Mouse (Mus musculus): ENCODE data around the gene Pbx1.

Gene Pbx1

GRCm38 (mm10) chr1:168344262-168344661 is 87.8 kb downstream of the Pbx1 start:
- DNase-seq (ENCODE audit: extremely low spot score), result no peak

- no peak for DNase-seq (ENCODE audit: extremely low spot score)
Observed at GRCm38 (mm10) chr1:168342269-168342668, 89.8 kb downstream of the Pbx1 start.

DNA sequence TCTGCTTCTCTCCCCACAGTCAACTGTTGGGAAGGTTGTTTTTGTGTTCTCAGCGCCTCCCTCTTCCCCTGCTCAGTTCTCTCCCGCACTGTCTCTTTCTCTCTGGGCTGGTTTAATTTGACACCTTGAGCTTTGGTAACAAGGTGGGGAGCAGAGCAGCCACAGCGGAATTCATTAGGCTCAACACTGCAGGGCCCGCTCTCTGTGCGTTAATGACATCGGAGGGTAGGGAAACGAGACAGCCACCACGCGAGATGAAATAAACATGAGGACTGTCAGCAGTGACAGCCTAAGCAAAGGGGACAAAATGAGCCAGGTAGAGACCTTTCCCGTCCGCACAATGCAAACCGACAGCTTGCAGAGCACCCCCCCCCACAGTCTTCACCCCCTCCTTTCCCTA is 90.2 kb downstream of the Pbx1 start:
- no peak for DNase-seq (ENCODE audit: extremely low spot score)

DNA sequence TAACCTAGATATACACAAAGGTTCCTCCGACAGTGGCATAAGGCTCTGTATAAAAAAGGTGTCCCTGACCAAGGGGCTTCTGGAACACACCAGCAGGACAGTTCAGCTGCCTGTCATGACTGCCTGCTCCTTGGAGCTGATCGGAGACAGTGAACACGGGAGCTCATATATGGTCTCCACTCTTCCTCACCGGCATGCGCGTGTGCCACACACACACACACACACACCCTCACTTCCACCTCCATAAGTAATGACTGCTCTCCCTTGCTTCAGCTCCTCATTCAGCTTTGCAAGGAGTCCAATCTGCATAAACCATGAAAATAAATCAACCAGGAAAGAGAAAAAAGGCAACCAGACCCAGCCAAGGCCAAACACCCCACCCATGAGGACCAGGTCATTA is 90.7 kb downstream of the Pbx1 start:
- no peak for DNase-seq (ENCODE audit: extremely low spot score)

- no peak for DNase-seq (ENCODE audit: extremely low spot score)
Observed at GRCm38 (mm10) chr1:168336238-168336818, 95.7 kb downstream of the Pbx1 start.

GRCm38 (mm10) chr1:168334831-168335574 is 97.1 kb downstream of the Pbx1 start:
- DNase-seq (ENCODE audit: extremely low spot score), result no peak

DNA sequence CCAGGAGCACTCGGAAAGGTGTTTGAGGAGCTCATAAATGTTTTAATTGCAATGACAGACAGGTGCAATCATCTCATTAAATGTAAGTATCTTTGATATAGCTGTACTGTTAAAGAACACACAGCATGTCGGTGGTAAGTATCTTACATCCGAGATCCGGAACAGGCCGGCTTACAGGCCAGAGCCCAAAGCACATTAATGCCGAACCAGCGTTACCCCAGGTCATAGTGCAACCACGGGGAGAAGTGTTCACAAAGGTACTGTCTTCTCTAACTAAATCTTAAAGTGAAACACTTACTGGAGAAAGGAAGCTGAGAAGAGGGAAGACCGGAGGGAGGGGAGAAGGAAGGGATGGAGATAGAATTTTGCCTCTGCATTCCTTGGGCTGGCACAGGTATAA is 100.0 kb downstream of the Pbx1 start:
- no peak for DNase-seq (ENCODE audit: extremely low spot score)

GRCm38 (mm10) chr1:168328236-168328605 is 103.8 kb downstream of the Pbx1 start:
- no peak for DNase-seq (ENCODE audit: extremely low spot score)

DNA sequence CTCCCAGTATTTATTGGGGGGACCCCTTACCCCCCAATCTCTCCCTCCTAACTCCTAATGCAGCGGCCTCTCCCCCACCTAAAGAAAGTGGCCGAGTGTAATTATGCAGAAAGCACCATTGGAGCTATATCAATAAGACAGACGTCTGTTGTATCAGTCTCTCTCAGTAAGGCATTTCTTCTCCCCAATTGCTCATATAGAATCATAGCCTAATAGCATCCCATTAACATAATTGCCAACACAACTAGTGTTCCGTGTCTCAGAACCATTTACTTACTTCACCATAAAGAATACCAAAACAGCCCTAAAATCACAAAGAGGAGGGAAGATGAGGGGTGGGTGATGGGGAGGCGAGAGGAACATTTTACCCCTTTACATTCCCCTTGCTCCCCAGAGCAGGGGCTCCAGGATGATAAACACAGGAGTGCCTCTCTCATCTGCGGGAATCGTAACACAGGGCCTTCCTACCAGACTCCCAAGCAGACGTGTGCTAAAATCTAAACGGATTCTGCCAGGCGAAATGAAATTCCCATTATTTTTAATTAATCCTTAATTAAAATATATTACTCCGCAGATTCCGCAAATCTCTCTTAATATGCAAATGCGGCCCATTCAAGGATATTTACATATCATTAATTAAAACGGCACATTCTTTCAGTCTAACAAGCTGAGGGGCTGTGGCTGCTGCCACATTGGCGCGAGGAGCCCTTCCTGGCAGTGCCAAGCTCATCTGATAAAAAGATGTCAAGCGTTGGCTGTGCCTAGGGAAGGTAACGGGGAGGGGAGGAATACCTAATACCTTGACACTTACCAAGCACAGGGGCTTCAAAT is 104.5 kb downstream of the Pbx1 start:
- DNase-seq (ENCODE audit: extremely low spot score), result no peak

DNA sequence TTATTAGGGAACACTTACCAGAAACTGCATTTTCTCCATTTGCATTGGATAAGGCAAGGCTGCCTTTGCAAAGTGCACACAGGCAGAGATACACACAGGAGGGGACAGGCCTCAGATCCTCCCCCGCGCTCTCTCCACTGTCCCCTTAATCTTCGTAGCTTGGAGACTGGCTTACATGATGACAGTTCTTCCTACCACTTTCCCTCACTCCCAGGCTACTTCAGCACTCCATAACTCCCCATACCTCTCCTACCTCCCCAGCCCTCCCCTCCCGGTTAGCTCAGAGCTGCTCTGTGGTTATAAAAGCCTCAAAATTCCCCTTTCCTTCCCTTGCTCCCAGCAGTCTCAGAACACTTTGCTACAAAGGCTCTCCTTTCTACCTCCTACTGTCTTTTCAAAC is 106.3 kb downstream of the Pbx1 start:
- DNase-seq (ENCODE audit: extremely low spot score), result no peak

DNA sequence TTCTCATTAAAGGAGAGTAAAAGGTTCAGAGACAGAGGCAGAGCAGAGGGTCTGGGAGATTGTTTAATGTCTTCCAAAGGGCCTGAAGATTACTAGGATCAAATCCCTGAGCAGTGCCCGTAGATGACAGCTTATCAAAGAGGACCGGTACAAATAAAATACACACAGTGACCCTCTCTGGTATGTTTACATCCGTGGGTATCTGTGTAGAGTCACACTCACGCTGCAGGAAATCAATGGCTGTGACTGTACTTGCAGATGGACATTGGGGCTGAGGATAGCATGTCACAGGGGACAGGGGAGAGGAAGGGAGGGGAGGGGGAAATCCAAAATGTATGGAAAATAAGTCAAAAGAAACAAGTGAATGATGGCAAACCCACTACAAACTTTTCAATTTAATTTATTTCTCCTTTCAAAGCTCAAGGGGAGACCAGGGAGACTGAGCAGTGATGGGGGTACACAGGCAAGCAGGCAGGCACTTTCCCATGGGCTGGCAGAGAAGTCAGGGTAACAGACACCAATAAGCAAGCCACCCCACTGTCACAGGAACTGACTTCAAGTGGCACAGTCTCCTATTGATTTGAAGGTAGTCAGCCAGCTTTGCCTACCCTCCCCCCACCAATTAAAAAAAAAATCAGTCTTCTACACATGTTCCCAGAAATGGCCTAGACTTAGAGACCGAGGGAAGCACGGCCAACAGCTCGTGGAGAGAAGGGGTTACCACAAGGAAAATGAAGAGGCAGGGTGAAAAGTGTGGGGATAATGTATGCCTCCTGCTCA is 107.6 kb downstream of the Pbx1 start:
- no peak for DNase-seq (ENCODE audit: extremely low spot score)

GRCm38 (mm10) chr1:168323436-168324108 is 108.5 kb downstream of the Pbx1 start:
- no peak for DNase-seq (ENCODE audit: extremely low spot score)

DNA sequence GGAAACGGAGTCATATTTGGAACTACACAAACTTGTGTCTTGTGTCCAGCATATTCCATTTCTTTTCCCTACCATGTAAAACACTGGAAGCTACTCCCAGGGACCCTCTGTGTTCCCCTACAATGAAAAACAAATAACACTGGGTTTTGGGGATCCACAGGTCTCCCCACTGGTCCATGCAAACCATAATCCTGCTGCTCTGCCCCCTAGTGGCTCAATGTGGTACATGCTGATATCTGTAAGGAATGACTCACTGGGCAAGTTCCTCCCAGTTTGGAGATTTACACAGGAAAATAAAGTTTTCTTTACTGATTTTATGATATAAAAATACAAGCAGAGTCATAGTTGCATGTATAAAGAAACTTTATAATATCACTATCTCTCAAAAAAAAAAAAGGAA is 109.2 kb downstream of the Pbx1 start:
- no peak for DNase-seq (ENCODE audit: extremely low spot score)

GRCm38 (mm10) chr1:168319695-168320094 is 112.4 kb downstream of the Pbx1 start:
- DNase-seq (ENCODE audit: extremely low spot score), result no peak

DNA sequence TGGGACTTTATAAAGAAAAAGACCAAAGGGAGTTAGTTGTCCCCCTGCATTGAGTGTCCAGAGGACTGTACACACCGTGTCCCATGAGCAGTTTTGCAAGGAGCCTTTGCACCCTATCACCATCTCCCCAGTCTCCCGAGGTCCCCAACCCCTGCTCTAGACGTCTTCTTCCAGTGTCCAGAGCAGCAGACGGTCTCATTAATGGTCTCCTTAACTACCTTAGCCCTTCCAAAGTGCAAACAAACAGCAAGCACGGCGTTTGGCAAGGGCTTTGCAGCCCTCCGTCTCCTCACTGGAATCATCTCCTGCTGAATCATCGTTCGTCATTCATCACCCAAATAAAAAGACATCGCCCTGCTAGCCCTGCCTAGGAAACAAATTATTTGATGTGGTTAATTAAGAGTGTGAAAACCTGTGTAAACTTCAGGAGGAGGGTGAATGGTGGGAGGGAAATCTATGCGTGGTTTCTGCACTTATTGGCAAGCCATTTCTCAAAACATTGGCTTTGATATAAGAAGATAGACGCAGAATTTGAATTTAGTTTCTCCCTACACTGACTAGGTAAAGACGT is 113.1 kb downstream of the Pbx1 start:
- DNase-seq (ENCODE audit: extremely low spot score), result no peak

DNA sequence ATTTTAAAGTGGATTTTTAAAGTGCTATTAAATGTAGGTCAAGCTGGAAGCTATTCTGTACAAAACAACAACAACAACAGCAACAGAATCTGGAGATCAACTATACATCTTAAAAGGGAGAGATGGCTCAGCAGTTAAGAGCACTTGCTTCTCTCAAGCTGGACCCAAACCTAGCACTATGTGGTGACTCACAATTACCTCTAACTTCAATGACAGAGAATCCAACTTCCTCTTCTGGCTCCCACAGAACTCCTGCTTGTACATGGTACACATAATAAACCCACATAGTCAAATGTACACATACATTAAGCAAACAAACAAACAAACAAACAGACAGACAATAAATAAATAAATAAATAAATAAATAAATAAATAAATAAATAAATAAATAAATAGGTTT is 118.3 kb downstream of the Pbx1 start:
- DNase-seq (ENCODE audit: extremely low spot score), result no peak

GRCm38 (mm10) chr1:168312710-168313447 is 119.2 kb downstream of the Pbx1 start:
- DNase-seq (ENCODE audit: extremely low spot score), result no peak

DNA sequence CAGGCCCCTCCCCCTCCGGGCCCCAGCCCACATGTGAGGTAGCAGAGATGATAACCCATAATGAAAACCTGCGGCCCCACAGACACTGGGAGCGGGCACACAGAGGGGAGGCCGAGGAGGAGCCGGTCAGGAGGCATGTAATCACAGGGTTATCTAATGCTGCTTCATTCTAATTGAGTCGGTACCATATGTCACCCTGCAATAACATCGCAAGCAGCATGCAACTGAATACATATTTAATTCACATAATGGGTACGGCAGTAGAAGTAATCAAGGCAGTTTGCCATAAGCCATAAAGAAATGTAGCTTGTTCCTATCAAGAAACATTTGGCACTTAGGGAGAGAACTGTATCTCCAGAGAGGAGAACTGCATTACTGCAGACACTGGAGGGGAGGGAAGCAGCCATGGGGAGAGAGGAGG is 123.0 kb downstream of the Pbx1 start:
- DNase-seq (ENCODE audit: extremely low spot score), result no peak

DNA sequence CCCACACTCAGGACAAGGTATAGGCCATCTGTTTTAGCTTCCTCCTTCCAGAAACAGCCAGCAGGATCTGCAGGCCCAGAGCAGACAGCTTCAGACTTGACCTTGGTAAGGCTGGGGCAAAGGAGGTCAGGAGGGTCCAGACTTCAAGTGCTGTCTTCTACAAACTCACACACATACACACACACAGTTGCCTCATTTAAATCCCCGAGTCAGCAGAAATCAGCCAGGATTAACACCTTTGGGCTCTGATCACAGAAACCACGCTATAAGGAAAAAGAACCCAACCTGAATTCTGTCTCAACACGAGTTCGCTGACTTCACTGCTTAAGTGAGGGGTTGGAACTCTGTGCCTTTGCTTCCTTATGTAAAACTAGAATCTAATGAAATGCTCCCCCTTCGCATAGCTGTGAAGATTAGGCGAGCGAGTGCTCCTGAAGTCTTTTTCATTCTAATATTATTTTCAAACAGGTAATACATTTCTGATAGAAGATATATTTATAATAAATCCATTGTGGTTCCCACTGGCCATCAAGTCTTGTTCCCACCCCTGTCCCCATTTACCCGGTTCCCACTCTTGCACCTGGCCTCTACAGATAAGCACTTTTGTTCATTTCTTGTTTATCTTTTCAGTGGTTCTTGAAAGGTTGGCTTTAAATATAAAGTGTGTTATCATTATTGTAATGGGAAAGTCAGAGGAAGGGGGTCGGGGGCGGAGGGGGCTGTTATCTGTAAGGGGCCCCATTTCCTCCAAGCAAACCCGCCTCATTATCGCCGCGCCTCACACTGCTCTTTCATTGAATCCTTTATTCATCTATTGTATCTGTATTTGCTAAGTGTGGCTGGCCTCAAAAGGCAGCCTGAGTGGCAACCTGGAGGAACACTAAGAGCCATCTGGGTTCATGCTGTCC is 124.5 kb downstream of the Pbx1 start:
- DNase-seq (ENCODE audit: extremely low spot score), result no peak

Measured in embryo, embryonic 9.5 days (tissue).